Mouse (Mus musculus): ENCODE measurements around the gene Ppp1r9b. TPM values are rescaled to one million over a fixed set of nuclear protein-coding genes. Genes with fewer than 3 reads are reported as not detected.

Ppp1r9b gene
- total and polyA plus RNA-seq, 2 experiments, result 2.6 to 3.6 TPM

DNA sequence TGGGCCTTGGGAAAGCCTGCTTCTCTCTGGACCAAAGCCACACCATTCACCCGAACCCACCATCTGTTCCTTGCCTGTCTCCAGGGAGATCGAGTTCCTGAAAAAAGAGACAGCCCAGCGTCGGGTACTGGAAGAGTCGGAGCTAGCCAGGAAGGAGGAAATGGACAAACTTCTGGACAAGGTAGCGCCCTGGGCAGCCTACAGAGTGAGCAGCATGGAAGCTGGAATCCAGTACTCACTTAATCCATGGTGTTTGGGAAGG lies 14.0 kb downstream of the Ppp1r9b start:
- no peaks in the 10 kb centered on the region for H3K36me3 ChIP-seq (ENCODE audit: control insufficient read depth, insufficient read depth, low read length)
- WGBS, result 66% methylated on average over 6 of the region's 6 CpGs
- no peak overlapping the region for H3K4me3 ChIP-seq (ENCODE audit: insufficient read depth, low read depth, low read length)
- TF ChIP-seq CTCF (IDR thresholded peaks at IDR 0.05; ENCODE audit: low read depth, low read length) (no peak), POLR2A (IDR thresholded peaks at IDR 0.05; ENCODE audit: extremely low read depth, insufficient read depth, low read length) (no peak)
- peaks cover 6% of the 10 kb centered on the region; the same call in 1 of the 2 replicates for H3K27me3 ChIP-seq (ENCODE audit: control insufficient read depth, insufficient read depth, low read length)
- 0 out of 2 replicates have a peak, but pooled peaks cover 3% of the 10 kb centered on the region for H3K4me1 ChIP-seq (ENCODE audit: control insufficient read depth, insufficient read depth, low read length)
- no peaks in the 10 kb centered on the region for H3K79me2 ChIP-seq (ENCODE audit: control insufficient read depth, insufficient read depth, low read length)
- no peak overlapping the region for H3K9ac ChIP-seq (ENCODE audit: low read depth, low read length)
- H3K27ac ChIP-seq (replicated peaks; ENCODE audit: insufficient read depth, low read depth, low read length), result no peak overlapping the region
- DNase-seq (ENCODE audit: extremely low read depth, low read depth, low spot score), result no peak

DNA sequence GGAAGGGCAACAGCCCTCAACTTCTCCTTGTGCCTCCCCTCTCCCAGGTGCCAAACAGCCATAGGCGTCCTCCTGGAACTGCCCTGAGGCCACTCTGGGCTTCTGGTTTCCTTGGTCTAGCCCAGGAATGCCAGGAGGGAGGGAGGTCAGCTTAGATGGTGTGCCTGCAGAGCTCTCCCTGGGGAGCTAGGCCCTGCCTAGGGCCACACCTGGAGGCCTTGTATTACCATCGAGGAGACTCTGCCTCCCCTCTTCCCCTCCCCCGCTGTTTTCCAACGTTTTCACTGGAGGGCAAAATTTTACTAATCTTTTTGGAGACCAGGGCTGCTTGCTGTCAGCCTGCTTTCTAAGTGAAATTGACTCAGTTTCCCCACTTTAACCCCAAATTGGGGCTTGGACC lies 15.2 kb downstream of the Ppp1r9b start:
- WGBS, result 44% methylated on average over 4 of the region's 4 CpGs
- Histone ChIP-seq H3K27me3 (ENCODE audit: control insufficient read depth, insufficient read depth, low read length) (peaks cover 6% of the 10 kb centered on the region; the same call in 1 of the 2 replicates), H3K4me3 (ENCODE audit: insufficient read depth, low read depth, low read length) (no peak overlapping the region), H3K9ac (ENCODE audit: low read depth, low read length) (no peak overlapping the region), H3K79me2 (ENCODE audit: control insufficient read depth, insufficient read depth, low read length) (no peaks in the 10 kb centered on the region), H3K27ac (replicated peaks; ENCODE audit: insufficient read depth, low read depth, low read length) (no peak overlapping the region), H3K4me1 (ENCODE audit: control insufficient read depth, insufficient read depth, low read length) (0 out of 2 replicates have a peak, but pooled peaks cover 3% of the 10 kb centered on the region), H3K36me3 (ENCODE audit: control insufficient read depth, insufficient read depth, low read length) (no peaks in the 10 kb centered on the region)
- no peak for DNase-seq (ENCODE audit: extremely low read depth, low read depth, low spot score)
- TF ChIP-seq CTCF (IDR thresholded peaks at IDR 0.05; ENCODE audit: low read depth, low read length), result no peak
- no peak for TF ChIP-seq POLR2A (IDR thresholded peaks at IDR 0.05; ENCODE audit: extremely low read depth, insufficient read depth, low read length)

DNA sequence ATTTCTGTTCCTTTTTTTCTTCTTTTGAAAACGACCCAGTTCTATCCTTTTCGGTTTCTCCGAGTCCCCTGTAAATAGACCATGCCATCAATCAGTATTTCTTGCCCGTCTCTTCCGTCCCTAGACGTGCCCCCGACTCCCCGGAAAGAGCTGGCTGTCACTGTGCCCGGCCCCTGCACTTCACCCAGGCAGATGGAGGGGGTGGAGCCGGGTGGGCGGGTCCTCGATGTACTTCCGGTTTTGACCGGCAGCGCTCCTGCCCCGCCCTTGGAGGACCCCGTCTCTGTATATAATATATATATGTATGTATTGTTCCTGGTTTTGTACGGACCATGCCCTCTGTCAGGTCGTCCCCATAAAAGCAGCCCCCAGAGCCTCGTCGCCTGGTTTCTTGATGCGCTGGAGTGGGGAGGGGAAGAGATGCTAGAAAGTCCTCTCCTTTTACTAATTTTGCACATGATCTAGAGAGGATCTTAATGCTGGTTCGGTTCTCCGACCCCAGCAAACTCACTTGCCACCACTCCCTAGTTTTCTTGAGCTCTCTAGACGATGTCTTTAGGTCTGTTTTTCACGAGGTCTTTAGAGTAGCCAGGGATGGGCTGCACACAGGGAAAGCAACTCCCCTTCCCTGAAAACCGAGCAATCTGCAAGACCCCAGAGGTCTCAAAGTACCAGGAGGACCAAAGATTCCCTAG lies 15.8 kb downstream of the Ppp1r9b start:
- Histone ChIP-seq H3K9ac (ENCODE audit: low read depth, low read length) (peak overlapping the region; percentile 35; the same call in 1 of the 2 replicates), H3K36me3 (ENCODE audit: control insufficient read depth, insufficient read depth, low read length) (no peaks in the 10 kb centered on the region), H3K79me2 (ENCODE audit: control insufficient read depth, insufficient read depth, low read length) (no peaks in the 10 kb centered on the region), H3K27ac (replicated peaks; ENCODE audit: insufficient read depth, low read depth, low read length) (no peak overlapping the region), H3K4me3 (ENCODE audit: insufficient read depth, low read depth, low read length) (peak overlapping the region; percentile 23), H3K27me3 (ENCODE audit: control insufficient read depth, insufficient read depth, low read length) (peaks cover 6% of the 10 kb centered on the region; the same call in 1 of the 2 replicates), H3K4me1 (ENCODE audit: control insufficient read depth, insufficient read depth, low read length) (0 out of 2 replicates have a peak, but pooled peaks cover 3% of the 10 kb centered on the region)
- 3% methylated on average over 27 of the region's 27 CpGs for WGBS
- no peak for DNase-seq (ENCODE audit: extremely low read depth, low read depth, low spot score)
- no peak for TF ChIP-seq POLR2A (IDR thresholded peaks at IDR 0.05; ENCODE audit: extremely low read depth, insufficient read depth, low read length)
- TF ChIP-seq CTCF (IDR thresholded peaks at IDR 0.05; ENCODE audit: low read depth, low read length), result no peak

DNA sequence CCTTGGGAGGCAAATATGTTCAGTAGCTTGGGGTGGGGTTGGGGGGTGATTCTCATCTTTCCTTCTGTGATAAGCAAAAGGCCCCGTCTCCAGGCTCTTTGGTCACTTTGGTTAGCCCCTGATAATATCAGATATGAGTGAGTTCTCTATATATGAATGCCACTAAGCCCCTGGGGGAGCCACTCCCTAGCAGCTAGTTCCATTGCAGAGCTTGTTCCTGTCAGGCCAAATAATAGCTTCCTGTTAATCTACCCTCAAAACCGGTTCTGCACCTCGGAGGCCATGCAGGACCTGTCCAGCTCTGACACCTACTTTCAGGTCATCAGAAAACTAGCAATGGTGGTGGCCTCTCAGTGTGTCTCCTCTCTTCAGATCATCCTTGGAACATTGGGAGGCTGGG lies 16.6 kb downstream of the Ppp1r9b start:
- WGBS, result 66% methylated on average over 3 of the region's 3 CpGs
- TF ChIP-seq POLR2A (IDR thresholded peaks at IDR 0.05; ENCODE audit: extremely low read depth, insufficient read depth, low read length), result no peak
- TF ChIP-seq CTCF (IDR thresholded peaks at IDR 0.05; ENCODE audit: low read depth, low read length), result no peak
- Histone ChIP-seq H3K4me1 (ENCODE audit: control insufficient read depth, insufficient read depth, low read length) (0 out of 2 replicates have a peak, but pooled peaks cover 3% of the 10 kb centered on the region), H3K9ac (ENCODE audit: low read depth, low read length) (no peak overlapping the region), H3K36me3 (ENCODE audit: control insufficient read depth, insufficient read depth, low read length) (no peaks in the 10 kb centered on the region), H3K4me3 (ENCODE audit: insufficient read depth, low read depth, low read length) (no peak overlapping the region), H3K27me3 (ENCODE audit: control insufficient read depth, insufficient read depth, low read length) (peaks cover 6% of the 10 kb centered on the region; the same call in 1 of the 2 replicates), H3K27ac (replicated peaks; ENCODE audit: insufficient read depth, low read depth, low read length) (no peak overlapping the region), H3K79me2 (ENCODE audit: control insufficient read depth, insufficient read depth, low read length) (no peaks in the 10 kb centered on the region)
- DNase-seq (ENCODE audit: extremely low read depth, low read depth, low spot score), result no peak

DNA sequence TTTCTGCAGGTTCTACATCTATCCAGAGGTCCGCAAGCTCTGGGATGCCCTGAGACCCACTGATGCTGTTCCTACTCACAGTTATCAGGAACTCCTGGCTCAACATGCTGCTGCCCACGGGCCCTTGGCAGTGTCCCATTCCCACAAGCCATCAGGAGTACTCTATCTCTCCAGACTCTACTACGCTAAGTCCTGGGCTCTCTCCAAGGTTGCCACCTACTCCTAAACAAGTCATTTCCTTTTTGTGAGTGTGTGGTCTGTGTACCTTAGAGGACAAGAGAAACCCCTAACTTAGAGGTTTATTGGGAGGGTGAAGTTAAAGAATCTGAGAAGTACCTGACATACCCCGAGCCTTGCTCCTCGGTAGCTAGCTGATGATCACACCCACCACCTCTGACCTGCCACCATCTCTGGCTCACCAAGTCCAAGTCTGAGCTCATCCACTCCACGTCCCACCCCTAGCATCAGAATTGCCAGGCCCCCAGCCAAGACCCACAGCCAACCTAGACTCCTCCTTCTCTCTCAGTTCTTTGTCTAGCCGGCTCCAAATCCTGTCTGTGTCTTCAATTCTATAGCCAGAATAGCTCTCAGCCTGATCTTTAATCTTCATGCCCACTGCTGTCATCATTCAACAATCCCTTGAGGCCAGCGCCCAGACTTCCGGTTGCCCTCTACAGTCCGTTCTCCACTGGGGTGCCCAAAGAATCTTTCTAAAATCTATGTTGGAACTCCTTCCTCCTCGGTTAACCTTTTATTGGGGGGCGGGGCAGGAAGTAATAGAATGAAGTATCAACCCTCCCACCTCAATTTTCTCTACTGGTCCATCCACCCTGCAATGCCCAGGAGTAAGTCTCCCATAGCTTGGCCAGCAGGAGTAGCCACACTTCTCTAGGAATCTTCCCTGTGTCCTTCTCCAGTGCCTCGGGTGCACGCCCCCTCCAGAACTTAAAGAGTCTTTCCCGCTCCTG lies 18.1 kb downstream of the Ppp1r9b start:
- no peak for DNase-seq (ENCODE audit: extremely low read depth, low read depth, low spot score)
- Histone ChIP-seq H3K4me1 (ENCODE audit: control insufficient read depth, insufficient read depth, low read length) (0 out of 2 replicates have a peak, but pooled peaks cover 3% of the 10 kb centered on the region), H3K36me3 (ENCODE audit: control insufficient read depth, insufficient read depth, low read length) (no peaks in the 10 kb centered on the region), H3K27ac (replicated peaks; ENCODE audit: insufficient read depth, low read depth, low read length) (no peak overlapping the region), H3K9ac (ENCODE audit: low read depth, low read length) (no peak overlapping the region; the same call in 1 of the 2 replicates), H3K27me3 (ENCODE audit: control insufficient read depth, insufficient read depth, low read length) (peaks cover 6% of the 10 kb centered on the region; the same call in 1 of the 2 replicates), H3K4me3 (ENCODE audit: insufficient read depth, low read depth, low read length) (peak overlapping the region; percentile 43), H3K79me2 (ENCODE audit: control insufficient read depth, insufficient read depth, low read length) (no peaks in the 10 kb centered on the region)
- no peak for TF ChIP-seq CTCF (IDR thresholded peaks at IDR 0.05; ENCODE audit: low read depth, low read length)
- TF ChIP-seq POLR2A (IDR thresholded peaks at IDR 0.05; ENCODE audit: extremely low read depth, insufficient read depth, low read length), result no peak
- WGBS, result 49% methylated on average over 15 of the region's 15 CpGs
